Mouse (Mus musculus) forebrain, embryonic 15.5 days (tissue): ENCODE data around the gene Slc27a2. TPM values are rescaled to one million over a fixed set of nuclear protein-coding genes. Genes with fewer than 3 reads are reported as not detected.

Source experiments
- ATAC-seq: fragments of 200-750 bp; cut with Nextera tagmentation; replicated peaks from 2 replicates; pipeline ENCODE4 v1.8.0; 2017; ENCODE audit warnings: mild to moderate bottlenecking, moderate TSS enrichment, moderate library complexity
- H3K27ac ChIP-seq: fragments of 300-500 bp; sonication (generic); replicated peaks from 2 replicates; pipeline ENCODE4 v1.5.1; 2015; ENCODE audit warnings: mild to moderate bottlenecking, inconsistent platforms
- H3K27me3 ChIP-seq: fragments of 300-500 bp; sonication (generic); 2 replicates; pipeline ENCODE4 v1.6.1; 2015; ENCODE audit warnings: inconsistent platforms
- H3K36me3 ChIP-seq: fragments of 300-500 bp; sonication (generic); 2 replicates; pipeline ENCODE4 v1.6.1; 2015; ENCODE audit warnings: mild to moderate bottlenecking, inconsistent platforms
- H3K4me1 ChIP-seq: fragments of 300-500 bp; sonication (generic); 2 replicates; pipeline ENCODE4 v1.6.1; 2015; ENCODE audit warnings: inconsistent platforms
- H3K4me2 ChIP-seq: fragments of 300-500 bp; sonication (generic); replicated peaks from 2 replicates; pipeline ENCODE4 v1.6.1; 2015; ENCODE audit warnings: mild to moderate bottlenecking, inconsistent platforms
- H3K4me3 ChIP-seq: fragments of 300-500 bp; sonication (generic); 2 replicates; pipeline ENCODE4 v1.5.1; 2015; ENCODE audit warnings: mild to moderate bottlenecking, inconsistent platforms
- H3K9ac ChIP-seq: fragments of 300-500 bp; sonication (generic); replicated peaks from 2 replicates; pipeline ENCODE4 v1.6.1; 2015; ENCODE audit warnings: mild to moderate bottlenecking, inconsistent platforms
- H3K9me3 ChIP-seq: fragments of 300-500 bp; sonication (generic); 2 replicates; pipeline ENCODE4 v1.6.1; 2016; ENCODE audit warnings: inconsistent platforms
- WGBS: fragments of 180-500 bp; shearing (Covaris S2); methylation state at CpG from one replicate; pipeline ENCODE4 v1.1.7; 2015; ENCODE audit warnings: mixed read lengths; 5-methylcytosine and 5-hydroxymethylcytosine counted together
- polyA plus RNA-seq: library from polyadenylated mRNA; unstranded; fragments of >200 nt; fragmentation: Nextera tagmentation; extraction: Ambion mirVana; gene quantifications from 2 replicates; pipeline ENCODE4 v1.2.1, GENCODE M21; 2015

Gene Slc27a2
- polyA plus RNA-seq, 1 experiment from 2014 or later = 4.3 TPM

DNA sequence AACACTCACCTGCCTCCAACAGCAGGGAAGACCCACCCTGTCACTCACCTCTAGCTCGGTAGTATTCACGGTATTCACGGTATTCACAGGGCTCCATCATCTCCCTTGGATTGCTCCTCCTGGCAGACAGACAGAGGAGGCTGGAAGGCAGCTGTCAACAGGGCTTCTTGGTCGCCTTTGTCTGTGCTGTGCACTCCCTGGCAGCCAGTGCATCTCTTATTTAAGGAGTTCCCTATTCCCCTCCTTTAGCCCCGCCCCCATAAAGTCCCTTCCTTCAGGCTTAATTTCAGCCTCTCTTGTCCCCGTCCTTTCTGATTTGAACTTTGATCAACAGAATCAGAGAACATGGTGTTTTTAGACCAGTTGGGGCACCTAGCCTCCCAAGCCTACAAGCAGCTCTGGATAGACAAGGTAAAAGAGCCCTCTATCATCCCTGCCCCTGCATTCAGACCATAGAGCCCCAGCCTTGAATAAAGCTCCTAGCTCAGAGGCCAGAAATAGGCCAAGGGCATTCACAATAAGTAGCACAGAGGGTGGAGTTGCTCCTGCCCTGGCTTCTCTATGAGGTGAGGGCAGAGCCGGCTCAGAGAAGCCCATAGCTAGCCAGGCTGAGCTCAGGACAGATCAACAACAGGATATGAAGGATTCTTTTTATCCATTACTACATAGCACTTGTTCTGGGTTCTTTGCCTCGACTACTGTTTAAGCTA lies 66.4 kb downstream of the Slc27a2 start:
- no peak overlapping the region for H3K4me2 ChIP-seq
- ATAC-seq = no peak
- no peak overlapping the region for H3K27ac ChIP-seq
- 18% methylated on average over 8 of the region's 8 CpGs for WGBS
- H3K9ac ChIP-seq = no peak overlapping the region
- H3K27me3 ChIP-seq = no peaks in the 10 kb centered on the region
- H3K4me3 ChIP-seq = no peak overlapping the region
- H3K9me3 ChIP-seq = no peaks in the 10 kb centered on the region
- 0 out of 2 replicates have a peak, but pooled peaks cover 3% of the 10 kb centered on the region for H3K4me1 ChIP-seq
- no peaks in the 10 kb centered on the region for H3K36me3 ChIP-seq

GRCm38 (mm10) chr2:126619249-126619704 lies 67.1 kb downstream of the Slc27a2 start, which contains the start of gene Hdc:
Hdc (minus strand) TSS chr2:126619299.
- Histone ChIP-seq H3K4me2 (no peak within 1 kb of the TSS), H3K36me3 (no peaks in the 10 kb centered on the region), H3K9ac (no peak within 1 kb of the TSS), H3K4me3 (no peak within 1 kb of the TSS), H3K27me3 (no peaks in the 10 kb centered on the region), H3K9me3 (no peaks in the 10 kb centered on the region), H3K4me1 (0 out of 2 replicates have a peak, but pooled peaks cover 3% of the 10 kb centered on the region), H3K27ac (no peak within 1 kb of the TSS)
- no peak for ATAC-seq
- 71% methylated on average over 14 of the region's 14 CpGs for WGBS

- H3K9ac ChIP-seq = no peak overlapping the region
- H3K27ac ChIP-seq = no peak overlapping the region
- no peak overlapping the region for H3K4me3 ChIP-seq
- no peaks in the 10 kb centered on the region for H3K36me3 ChIP-seq
- WGBS = 79% methylated on average over 2 of the region's 2 CpGs
- H3K4me1 ChIP-seq = 0 out of 2 replicates have a peak, but pooled peaks cover 3% of the 10 kb centered on the region
- no peaks in the 10 kb centered on the region for H3K27me3 ChIP-seq
- H3K4me2 ChIP-seq = no peak overlapping the region
- ATAC-seq = no peak
- no peaks in the 10 kb centered on the region for H3K9me3 ChIP-seq
Measured at GRCm38 (mm10) chr2:126622455-126622854, 70.2 kb downstream of the Slc27a2 start.

- Histone ChIP-seq H3K27ac (no peak overlapping the region), H3K4me2 (no peak overlapping the region), H3K9me3 (no peaks in the 10 kb centered on the region), H3K27me3 (no peaks in the 10 kb centered on the region), H3K4me1 (0 out of 2 replicates have a peak, but pooled peaks cover 3% of the 10 kb centered on the region), H3K36me3 (no peaks in the 10 kb centered on the region), H3K9ac (no peak overlapping the region), H3K4me3 (no peak overlapping the region)
- ATAC-seq = no peak
Measured at GRCm38 (mm10) chr2:126623138-126623537, 70.9 kb downstream of the Slc27a2 start.

DNA sequence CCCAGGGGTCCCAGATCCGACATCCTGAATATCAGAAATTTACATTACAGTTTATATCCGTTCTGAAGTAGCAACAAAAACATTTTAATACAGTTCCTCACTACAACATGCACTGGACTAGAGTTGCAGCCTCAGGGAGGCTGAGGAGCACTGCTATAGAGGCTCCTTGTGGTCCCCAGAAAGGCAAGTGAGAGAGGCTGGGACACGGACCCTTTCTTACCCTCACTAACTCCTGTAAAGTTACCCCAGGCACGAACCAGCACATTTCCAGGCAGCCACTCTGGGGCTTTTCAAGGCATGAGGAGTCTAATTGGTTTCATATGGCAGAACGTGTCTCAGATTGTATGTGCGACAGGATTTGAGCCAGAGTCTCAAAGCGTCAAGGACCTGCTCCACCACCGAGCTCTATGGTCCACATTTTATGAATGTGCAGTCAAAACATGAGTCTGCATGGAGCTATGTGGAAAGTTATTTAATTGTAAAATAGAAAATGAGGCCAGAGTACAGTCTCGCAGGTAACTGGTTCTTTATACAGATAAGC lies 76.3 kb downstream of the Slc27a2 start:
- peaks cover 11% of the 10 kb centered on the region; the same call in 1 of the 2 replicates for H3K36me3 ChIP-seq
- WGBS = 90% methylated on average over 9 of the region's 9 CpGs
- H3K4me1 ChIP-seq = no peaks in the 10 kb centered on the region
- no peaks in the 10 kb centered on the region for H3K9me3 ChIP-seq
- H3K27ac ChIP-seq = no peak overlapping the region
- H3K4me3 ChIP-seq = no peak overlapping the region
- no peak for ATAC-seq
- H3K9ac ChIP-seq = no peak overlapping the region
- no peak overlapping the region for H3K4me2 ChIP-seq
- no peaks in the 10 kb centered on the region for H3K27me3 ChIP-seq

DNA sequence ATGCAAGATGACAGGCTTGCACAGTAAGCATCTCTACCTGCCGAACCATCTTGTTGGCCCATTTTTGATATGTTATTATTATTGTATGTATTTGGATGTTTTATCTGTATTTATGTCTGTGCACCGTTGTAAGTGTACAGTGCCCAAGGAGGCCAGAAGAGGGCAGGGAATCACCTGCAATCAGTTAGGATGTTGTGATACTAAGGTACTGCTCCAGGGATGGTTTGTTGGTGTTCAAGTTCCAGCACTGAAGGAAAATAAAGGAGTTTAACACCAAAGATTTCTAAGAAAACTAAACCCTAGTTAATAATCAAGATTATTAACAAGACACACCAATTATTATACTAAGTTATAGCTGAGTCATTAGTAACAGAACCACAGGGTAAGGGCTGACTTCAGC lies 81.0 kb downstream of the Slc27a2 start:
- Histone ChIP-seq H3K4me3 (no peak overlapping the region), H3K4me2 (no peak overlapping the region), H3K27ac (no peak overlapping the region), H3K4me1 (no peaks in the 10 kb centered on the region), H3K9ac (no peak overlapping the region), H3K27me3 (no peaks in the 10 kb centered on the region), H3K9me3 (no peaks in the 10 kb centered on the region), H3K36me3 (peaks cover 21% of the 10 kb centered on the region; the same call in 1 of the 2 replicates)
- no peak for ATAC-seq
- WGBS = 86% methylated on average over 2 of the region's 2 CpGs

- H3K4me3 ChIP-seq = no peak overlapping the region
- H3K9me3 ChIP-seq = no peaks in the 10 kb centered on the region
- H3K27ac ChIP-seq = no peak overlapping the region
- H3K4me2 ChIP-seq = no peak overlapping the region
- H3K27me3 ChIP-seq = no peaks in the 10 kb centered on the region
- WGBS = 80% methylated on average over 12 of the region's 12 CpGs
- H3K36me3 ChIP-seq = peaks cover 30% of the 10 kb centered on the region
- H3K9ac ChIP-seq = no peak overlapping the region
- no peaks in the 10 kb centered on the region for H3K4me1 ChIP-seq
- no peak for ATAC-seq
Measured at GRCm38 (mm10) chr2:126635939-126636823, 84.0 kb downstream of the Slc27a2 start.

Other genes starting within 250 kb of the Slc27a2 start
- gene Atp8b4, start 51.7 kb upstream of the Slc27a2 start, polyA plus RNA-seq = 0.04 TPM in 2 replicates
- 1.4 and 2.4 TPM in 2 replicates for gene Hdc, start 66.9 kb downstream of the Slc27a2 start, polyA plus RNA-seq
- 57.4 and 58.1 TPM in 2 replicates for gene Gabpb1, start 123.9 kb downstream of the Slc27a2 start, polyA plus RNA-seq
- 28.2 and 28.6 TPM in 2 replicates for gene Usp8, start 154.9 kb downstream of the Slc27a2 start, polyA plus RNA-seq
- 1.9 and 2.6 TPM in 2 replicates for gene Usp50, start 231.1 kb downstream of the Slc27a2 start, polyA plus RNA-seq